Mouse (Mus musculus): Measurements from ENCODE around the gene Aars2. TPM values are rescaled to one million over a fixed set of nuclear protein-coding genes. Genes with fewer than 3 reads are reported as not detected.

Aars2 gene
- polyA plus RNA-seq, 1 experiment from 2014 or later, result 11.5 TPM

GRCm38 (mm10) chr17:45551816-45552451, 45.3 kb downstream of the Aars2 start:
- peaks cover 12% of the 10 kb centered on the region for H3K4me1 ChIP-seq (replicated peaks; ENCODE audit: insufficient read depth, low read length)
- peak; percentile 76 for DNase-seq (ENCODE audit: low spot score)
- no peak overlapping the region for H3K4me3 ChIP-seq (replicated peaks; ENCODE audit: low read depth, low read length)
- peak; percentile 89 for TF ChIP-seq CTCF (IDR thresholded peaks at IDR 0.05; ENCODE audit: low read depth)
- no peaks in the 10 kb centered on the region for H3K9me3 ChIP-seq (replicated peaks; ENCODE audit: low read length)
- H3K4me2 ChIP-seq (ENCODE audit: low read length), result no peak overlapping the region
- ATAC-seq (replicated peaks; ENCODE audit: low FRiP score, low read depth), result no peak; the same call in 1 of the 2 replicates
- 7% methylated on average over 8 of the region's 8 CpGs for WGBS
- H3K27me3 ChIP-seq (ENCODE audit: insufficient read depth, low read length), result peaks cover 2% of the 10 kb centered on the region
- no peak overlapping the region for H3K27ac ChIP-seq
- no peaks in the 10 kb centered on the region for H3K36me3 ChIP-seq (ENCODE audit: insufficient read depth, low read length)
- H3K9ac ChIP-seq (ENCODE audit: low read depth, low read length), result no peak overlapping the region

- H3K9ac ChIP-seq (ENCODE audit: low read depth, low read length), result no peak overlapping the region
- no peaks in the 10 kb centered on the region for H3K36me3 ChIP-seq (ENCODE audit: insufficient read depth, low read length)
- no peak overlapping the region for H3K27ac ChIP-seq
- H3K4me3 ChIP-seq (replicated peaks; ENCODE audit: low read depth, low read length), result no peak overlapping the region
- no peaks in the 10 kb centered on the region for H3K27me3 ChIP-seq (ENCODE audit: insufficient read depth, low read length)
- no peak overlapping the region for H3K4me2 ChIP-seq (ENCODE audit: low read length)
- WGBS, result 76% methylated on average over 3 of the region's 3 CpGs
- H3K9me3 ChIP-seq (replicated peaks; ENCODE audit: low read length), result no peaks in the 10 kb centered on the region
- TF ChIP-seq CTCF (IDR thresholded peaks at IDR 0.05; ENCODE audit: low read depth), result no peak
- DNase-seq (ENCODE audit: low spot score) (no peak), ATAC-seq (replicated peaks; ENCODE audit: low FRiP score, low read depth) (no peak)
- H3K4me1 ChIP-seq (replicated peaks; ENCODE audit: insufficient read depth, low read length), result peaks cover 12% of the 10 kb centered on the region
Measured at GRCm38 (mm10) chr17:45553065-45553464, 46.4 kb downstream of the Aars2 start.

- 44% methylated on average over 1 of the region's 1 CpGs for WGBS
- H3K9ac ChIP-seq (ENCODE audit: low read depth, low read length), result no peak overlapping the region
- no peak overlapping the region for H3K4me3 ChIP-seq (replicated peaks; ENCODE audit: low read depth, low read length)
- no peaks in the 10 kb centered on the region for H3K27me3 ChIP-seq (ENCODE audit: insufficient read depth, low read length)
- no peaks in the 10 kb centered on the region for H3K36me3 ChIP-seq (ENCODE audit: insufficient read depth, low read length)
- no peak for ATAC-seq (replicated peaks; ENCODE audit: low FRiP score, low read depth)
- H3K27ac ChIP-seq, result no peak overlapping the region
- H3K4me2 ChIP-seq (ENCODE audit: low read length), result no peak overlapping the region
- DNase-seq (ENCODE audit: low spot score), result no peak
- H3K9me3 ChIP-seq (replicated peaks; ENCODE audit: low read length), result no peaks in the 10 kb centered on the region
- TF ChIP-seq CTCF (IDR thresholded peaks at IDR 0.05; ENCODE audit: low read depth), result no peak
- H3K4me1 ChIP-seq (replicated peaks; ENCODE audit: insufficient read depth, low read length), result peaks cover 4% of the 10 kb centered on the region; the same call in 1 of the 2 replicates
Measured at GRCm38 (mm10) chr17:45554420-45554819, 47.8 kb downstream of the Aars2 start.

- H3K36me3 ChIP-seq (ENCODE audit: insufficient read depth, low read length), result 0 out of 2 replicates have a peak, but pooled peaks cover 3% of the 10 kb centered on the region
- no peak within 1 kb of the TSS for H3K27ac ChIP-seq
- peaks cover 4% of the 10 kb centered on the region; the same call in 1 of the 2 replicates for H3K4me1 ChIP-seq (replicated peaks; ENCODE audit: insufficient read depth, low read length)
- no peak; the same call in 1 of the 2 replicates for TF ChIP-seq CTCF (IDR thresholded peaks at IDR 0.05; ENCODE audit: low read depth)
- no peaks in the 10 kb centered on the region for H3K27me3 ChIP-seq (ENCODE audit: insufficient read depth, low read length)
- DNase-seq (ENCODE audit: low spot score), result peak; percentile 96
- H3K9me3 ChIP-seq (replicated peaks; ENCODE audit: low read length), result no peaks in the 10 kb centered on the region
- ATAC-seq (replicated peaks; ENCODE audit: low FRiP score, low read depth), result peak; percentile 77
- 0% methylated on average over 45 of the region's 45 CpGs for WGBS
- H3K9ac ChIP-seq (ENCODE audit: low read depth, low read length), result peak within 1 kb of the TSS; percentile 66
- peak within 1 kb of the TSS; percentile 92 for H3K4me2 ChIP-seq (ENCODE audit: low read length)
- peak within 1 kb of the TSS; percentile 57 for H3K4me3 ChIP-seq (replicated peaks; ENCODE audit: low read depth, low read length)
Measured at GRCm38 (mm10) chr17:45555452-45556106, 48.9 kb downstream of the Aars2 start, which contains the start of gene Nfkbie. Gene Nfkbie, plus strand, starts transcription at chr17:45555703.

- H3K27me3 ChIP-seq (ENCODE audit: insufficient read depth, low read length), result no peaks in the 10 kb centered on the region
- 4% methylated on average over 14 of the region's 14 CpGs for WGBS
- no peaks in the 10 kb centered on the region for H3K9me3 ChIP-seq (replicated peaks; ENCODE audit: low read length)
- TF ChIP-seq CTCF (IDR thresholded peaks at IDR 0.05; ENCODE audit: low read depth), result no peak
- peak overlapping the region; percentile 57 for H3K4me3 ChIP-seq (replicated peaks; ENCODE audit: low read depth, low read length)
- peak overlapping the region; percentile 92 for H3K4me2 ChIP-seq (ENCODE audit: low read length)
- H3K36me3 ChIP-seq (ENCODE audit: insufficient read depth, low read length), result 0 out of 2 replicates have a peak, but pooled peaks cover 3% of the 10 kb centered on the region
- peaks cover 4% of the 10 kb centered on the region; the same call in 1 of the 2 replicates for H3K4me1 ChIP-seq (replicated peaks; ENCODE audit: insufficient read depth, low read length)
- peak overlapping the region; percentile 66 for H3K9ac ChIP-seq (ENCODE audit: low read depth, low read length)
- DNase-seq (ENCODE audit: low spot score) (no peak), ATAC-seq (replicated peaks; ENCODE audit: low FRiP score, low read depth) (no peak)
- no peak overlapping the region for H3K27ac ChIP-seq
Measured at GRCm38 (mm10) chr17:45556107-45556489, 49.5 kb downstream of the Aars2 start.

GRCm38 (mm10) chr17:45556514-45557245, 50.0 kb downstream of the Aars2 start:
- WGBS, result 66% methylated on average over 3 of the region's 3 CpGs
- Histone ChIP-seq H3K27me3 (ENCODE audit: insufficient read depth, low read length) (no peaks in the 10 kb centered on the region), H3K36me3 (ENCODE audit: insufficient read depth, low read length) (0 out of 2 replicates have a peak, but pooled peaks cover 3% of the 10 kb centered on the region), H3K27ac (no peak overlapping the region), H3K9me3 (replicated peaks; ENCODE audit: low read length) (no peaks in the 10 kb centered on the region), H3K9ac (ENCODE audit: low read depth, low read length) (no peak overlapping the region), H3K4me3 (replicated peaks; ENCODE audit: low read depth, low read length) (peak overlapping the region; percentile 57), H3K4me2 (ENCODE audit: low read length) (peak overlapping the region; percentile 92), H3K4me1 (replicated peaks; ENCODE audit: insufficient read depth, low read length) (peaks cover 4% of the 10 kb centered on the region; the same call in 1 of the 2 replicates)
- DNase-seq (ENCODE audit: low spot score) (no peak), ATAC-seq (replicated peaks; ENCODE audit: low FRiP score, low read depth) (no peak)
- TF ChIP-seq CTCF (IDR thresholded peaks at IDR 0.05; ENCODE audit: low read depth), result no peak
